Mouse (Mus musculus) embryonic facial prominence, embryonic 13.5 days (tissue): ENCODE data around the gene Ten1. TPM values are rescaled to one million over a fixed set of nuclear protein-coding genes. Genes with fewer than 3 reads are reported as not detected.

Experiments used
- ATAC-seq: fragments of 200-750 bp; cut with Nextera tagmentation; 2 replicates; pipeline ENCODE4 v1.8.0; 2017; ENCODE audit warnings: low read depth; ENCODE audit not compliant: insufficient number of reproducible peaks, insufficient read depth, low FRiP score, low TSS enrichment
- H3K27ac ChIP-seq: fragments of 300-500 bp; sonication (generic); 2 replicates; pipeline ENCODE4 v1.5.1; 2015; ENCODE audit warnings: moderate library complexity, mild to moderate bottlenecking, inconsistent platforms
- H3K27me3 ChIP-seq: fragments of 300-500 bp; sonication (generic); 2 replicates; pipeline ENCODE4 v1.6.1; 2015; ENCODE audit warnings: mild to moderate bottlenecking, inconsistent platforms
- H3K36me3 ChIP-seq: fragments of 300-500 bp; sonication (generic); 2 replicates; pipeline ENCODE4 v1.6.1; 2015; ENCODE audit warnings: mild to moderate bottlenecking, inconsistent platforms
- H3K4me1 ChIP-seq: fragments of 300-500 bp; sonication (generic); 2 replicates; pipeline ENCODE4 v1.6.1; 2015; ENCODE audit warnings: inconsistent platforms
- H3K4me2 ChIP-seq: fragments of 300-500 bp; sonication (generic); 2 replicates; pipeline ENCODE4 v1.6.1; 2015; ENCODE audit warnings: moderate library complexity, mild to moderate bottlenecking, inconsistent platforms
- H3K4me3 ChIP-seq: fragments of 300-500 bp; sonication (generic); 2 replicates; pipeline ENCODE4 v1.5.1; 2015; ENCODE audit warnings: mild to moderate bottlenecking, inconsistent platforms
- H3K9ac ChIP-seq: fragments of 300-500 bp; sonication (generic); 2 replicates; pipeline ENCODE4 v1.6.1; 2015; ENCODE audit warnings: mild to moderate bottlenecking, inconsistent platforms
- H3K9me3 ChIP-seq: fragments of 300-500 bp; sonication (generic); 2 replicates; pipeline ENCODE4 v1.6.1; 2016; ENCODE audit warnings: inconsistent platforms
- WGBS: fragments of 180-500 bp; shearing (Covaris S2); methylation state at CpG from one replicate; pipeline ENCODE4 v1.1.7; 2015; ENCODE audit warnings: mixed read lengths; 5-methylcytosine and 5-hydroxymethylcytosine counted together
- polyA plus RNA-seq: library from polyadenylated mRNA; unstranded; fragments of >200 nt; fragmentation: Nextera tagmentation; extraction: Ambion mirVana; gene quantifications from 2 replicates; pipeline ENCODE4 v1.2.1, GENCODE M21; 2015

Ten1 gene
- polyA plus RNA-seq, 1 experiment from 2014 or later, result 74.1 TPM

DNA sequence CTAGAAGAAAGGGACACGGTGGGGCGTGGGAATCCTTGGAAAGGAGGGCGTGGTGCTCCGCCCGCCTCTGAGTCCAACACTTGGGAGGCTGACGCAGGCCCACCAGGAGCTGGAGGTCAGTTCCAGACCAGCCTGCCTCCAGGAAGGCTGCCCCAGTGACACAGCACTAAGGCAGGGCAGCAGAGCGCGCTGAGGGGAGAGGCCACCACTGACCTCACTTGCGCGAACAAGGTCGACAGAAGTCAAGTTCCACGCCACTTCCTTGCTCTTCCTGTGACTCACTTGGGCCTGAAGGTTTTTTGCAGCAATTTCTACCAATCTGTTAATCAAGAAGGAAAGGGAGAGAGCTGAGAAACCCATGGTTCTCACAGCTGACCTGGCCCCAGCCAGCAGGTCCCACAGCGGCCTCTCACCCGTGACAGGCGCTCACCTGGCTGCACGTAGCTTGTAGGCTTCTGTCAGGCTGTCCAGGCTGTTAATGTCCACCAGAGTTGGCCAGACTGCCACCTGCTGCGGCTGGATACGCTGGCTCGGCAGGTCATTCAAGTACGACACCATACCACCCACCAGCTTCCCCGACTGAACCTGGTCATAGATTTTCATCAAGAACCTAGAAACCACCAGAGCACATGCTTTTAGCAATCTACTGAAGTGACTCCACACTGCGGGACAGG, 23.7 kb upstream of the Ten1 start:
- no peaks in the 10 kb centered on the region for H3K27me3 ChIP-seq
- no peak overlapping the region for H3K4me3 ChIP-seq
- 92% methylated on average over 22 of the region's 22 CpGs for WGBS
- H3K4me2 ChIP-seq, result no peak overlapping the region
- H3K27ac ChIP-seq, result no peak overlapping the region
- no peak overlapping the region for H3K9ac ChIP-seq
- no peaks in the 10 kb centered on the region for H3K9me3 ChIP-seq
- H3K4me1 ChIP-seq, result no peaks in the 10 kb centered on the region
- H3K36me3 ChIP-seq, result peaks cover 79% of the 10 kb centered on the region
- ATAC-seq, result no peak

DNA sequence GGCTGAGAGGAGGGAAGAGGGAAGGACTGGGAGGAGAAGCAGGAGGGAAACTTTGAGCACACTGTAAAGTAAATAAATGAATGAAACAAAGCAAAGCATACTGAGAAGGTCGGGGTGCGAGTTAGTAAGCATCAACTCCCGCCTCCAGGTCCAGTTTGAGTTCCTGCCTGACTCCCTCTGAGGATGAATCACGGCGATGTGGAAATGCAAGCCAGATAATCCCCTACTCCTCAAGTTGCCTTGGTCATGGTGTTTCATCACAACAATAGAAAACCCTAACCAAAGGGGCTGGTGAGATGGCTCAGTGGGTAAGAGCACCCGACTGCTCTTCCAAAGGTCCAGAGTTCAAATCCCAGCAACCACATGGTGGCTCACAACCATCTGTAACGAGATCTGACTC, 22.6 kb upstream of the Ten1 start:
- Histone ChIP-seq H3K4me1 (no peaks in the 10 kb centered on the region), H3K9me3 (no peaks in the 10 kb centered on the region), H3K9ac (no peak overlapping the region), H3K4me2 (no peak overlapping the region), H3K36me3 (peaks cover 90% of the 10 kb centered on the region), H3K27me3 (no peaks in the 10 kb centered on the region), H3K4me3 (no peak overlapping the region), H3K27ac (no peak overlapping the region)
- WGBS, result 84% methylated on average over 7 of the region's 7 CpGs
- ATAC-seq, result no peak

DNA sequence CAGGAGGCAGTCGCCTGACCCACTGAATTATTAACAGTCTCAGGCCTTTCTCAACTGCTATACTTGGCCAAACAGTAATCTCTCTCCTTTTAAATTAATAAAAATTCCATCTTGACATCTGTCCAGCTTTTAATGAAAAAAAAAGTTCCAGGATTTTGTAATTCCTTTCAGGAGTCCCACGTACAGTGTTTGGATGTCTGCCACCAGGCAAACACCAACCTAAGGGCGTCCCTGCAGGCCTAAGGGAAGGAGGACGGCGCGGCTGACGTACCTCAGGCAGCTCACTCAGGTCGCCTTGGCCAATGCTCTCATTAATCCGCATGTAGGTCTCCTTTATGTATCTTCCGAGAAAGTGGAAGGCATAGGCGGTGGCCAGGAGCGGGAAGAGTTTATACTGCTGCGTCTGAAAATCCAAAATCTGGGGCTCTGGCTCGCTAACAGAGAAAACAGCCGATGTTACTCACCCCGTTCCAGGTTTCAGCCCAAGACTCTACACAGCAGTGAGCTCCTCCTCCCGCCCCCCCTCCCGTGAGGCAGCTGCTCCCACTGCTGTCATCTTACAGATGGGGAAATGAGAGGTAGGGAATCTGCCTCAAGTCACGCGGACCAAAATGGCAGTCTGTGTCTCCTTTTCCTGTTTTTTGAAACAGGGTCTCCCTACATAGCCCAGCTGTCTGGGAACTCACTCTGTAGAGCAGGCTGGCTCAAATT, 20.1 kb upstream of the Ten1 start:
- no peak overlapping the region for H3K4me3 ChIP-seq
- peaks cover 87% of the 10 kb centered on the region for H3K36me3 ChIP-seq

DNA sequence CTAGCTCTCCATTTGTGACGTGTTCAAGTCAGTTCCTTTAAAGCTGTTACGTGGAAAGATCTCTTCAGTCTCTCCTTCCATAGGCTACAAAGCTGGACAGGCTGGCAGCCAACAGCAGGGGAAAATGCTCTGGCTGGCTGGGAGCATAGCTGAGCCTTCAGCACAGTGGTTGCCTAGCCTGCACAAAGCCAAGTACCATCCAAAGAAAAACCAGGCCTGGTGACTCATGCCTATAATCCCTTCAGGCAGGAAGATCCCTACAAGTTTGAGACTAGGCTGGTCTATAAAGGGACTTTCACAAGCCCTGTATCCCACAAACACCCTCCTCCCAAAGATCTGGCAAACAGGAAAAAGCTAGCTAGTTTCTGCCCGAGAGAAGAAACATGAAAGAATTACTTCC, 12.8 kb upstream of the Ten1 start:
- H3K9ac ChIP-seq, result no peak overlapping the region
- H3K27me3 ChIP-seq, result no peaks in the 10 kb centered on the region
- peaks cover 20% of the 10 kb centered on the region for H3K4me1 ChIP-seq
- peak overlapping the region; percentile 84 for H3K27ac ChIP-seq
- H3K4me3 ChIP-seq, result no peak overlapping the region
- H3K36me3 ChIP-seq, result peaks cover 62% of the 10 kb centered on the region
- WGBS, result 71% methylated on average over 3 of the region's 3 CpGs
- H3K4me2 ChIP-seq, result no peak overlapping the region
- no peak for ATAC-seq
- H3K9me3 ChIP-seq, result no peaks in the 10 kb centered on the region

More for the DNA sequence above, 20.1 kb upstream of the Ten1 start:
- no peak for ATAC-seq
- no peaks in the 10 kb centered on the region for H3K27me3 ChIP-seq
- H3K4me1 ChIP-seq, result no peaks in the 10 kb centered on the region
- 87% methylated on average over 20 of the region's 20 CpGs for WGBS
- no peak overlapping the region for H3K4me2 ChIP-seq
- no peak overlapping the region for H3K27ac ChIP-seq
- no peak overlapping the region for H3K9ac ChIP-seq
- H3K9me3 ChIP-seq, result no peaks in the 10 kb centered on the region

DNA sequence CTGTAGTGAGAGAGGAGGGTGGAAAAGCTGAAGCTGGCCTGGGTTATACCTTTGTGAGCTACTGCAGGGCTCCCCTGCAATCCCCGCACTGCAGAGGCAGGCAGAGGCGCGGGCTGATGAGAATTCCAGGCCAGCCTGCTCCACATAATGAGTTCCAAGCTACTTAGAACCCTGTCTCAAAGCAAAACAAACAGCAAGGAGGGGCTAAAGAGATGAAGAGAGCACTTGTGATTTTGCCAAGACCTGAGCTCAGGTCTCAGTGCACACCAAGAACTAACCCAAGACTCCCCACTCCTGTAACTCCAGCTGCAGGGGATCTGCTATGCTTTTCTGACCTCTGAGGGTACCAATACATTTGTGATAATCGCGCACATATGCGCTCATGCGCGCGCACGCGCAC, 12.3 kb upstream of the Ten1 start:
- Histone ChIP-seq H3K4me1 (peaks cover 20% of the 10 kb centered on the region), H3K4me2 (no peak overlapping the region), H3K4me3 (no peak overlapping the region), H3K36me3 (peaks cover 64% of the 10 kb centered on the region), H3K27ac (peak overlapping the region; percentile 84), H3K27me3 (no peaks in the 10 kb centered on the region), H3K9me3 (no peaks in the 10 kb centered on the region), H3K9ac (peak overlapping the region; percentile 21; the same call in 1 of the 2 replicates)
- 61% methylated on average over 11 of the region's 11 CpGs for WGBS
- no peak for ATAC-seq

DNA sequence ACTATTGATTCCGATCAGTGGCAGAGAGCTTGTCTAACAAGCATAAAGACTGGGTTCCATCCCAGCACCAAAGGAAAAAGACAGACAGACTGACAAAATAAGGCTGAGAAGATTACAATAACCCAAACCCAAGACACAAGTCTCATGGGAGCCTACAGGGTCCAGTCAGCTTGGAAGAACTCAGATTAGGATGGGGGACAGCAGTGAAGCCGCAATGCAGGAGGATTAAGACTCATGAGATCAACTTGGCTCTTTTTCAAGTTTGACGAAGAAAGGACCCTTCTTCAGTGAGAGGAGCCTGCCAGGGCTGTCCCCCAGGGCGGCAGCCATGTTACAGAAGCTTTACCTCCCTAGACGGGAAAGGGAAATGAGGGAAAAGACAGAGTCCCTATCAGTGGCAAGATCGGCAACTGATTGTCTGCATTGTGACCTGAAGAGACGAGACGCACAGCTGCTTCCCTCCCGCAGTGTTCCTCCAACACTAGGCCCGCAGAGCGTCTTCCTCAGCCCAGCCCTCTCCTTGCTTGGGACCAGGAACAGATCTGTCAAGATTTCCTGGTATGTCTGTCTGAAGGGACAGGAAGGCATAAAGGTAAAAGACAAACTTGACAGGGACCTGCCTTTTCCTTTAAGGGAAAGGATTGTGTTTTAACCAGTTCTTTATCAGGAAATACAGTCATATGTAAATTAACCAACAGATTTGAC, 11.3 kb upstream of the Ten1 start:
- Histone ChIP-seq H3K9me3 (no peaks in the 10 kb centered on the region), H3K4me2 (no peak overlapping the region), H3K9ac (peak overlapping the region; percentile 47; the same call in 1 of the 2 replicates), H3K4me1 (peaks cover 20% of the 10 kb centered on the region), H3K27me3 (no peaks in the 10 kb centered on the region), H3K27ac (peak overlapping the region; percentile 73), H3K36me3 (peaks cover 56% of the 10 kb centered on the region), H3K4me3 (no peak overlapping the region)
- WGBS, result 49% methylated on average over 11 of the region's 11 CpGs
- ATAC-seq, result no peak

DNA sequence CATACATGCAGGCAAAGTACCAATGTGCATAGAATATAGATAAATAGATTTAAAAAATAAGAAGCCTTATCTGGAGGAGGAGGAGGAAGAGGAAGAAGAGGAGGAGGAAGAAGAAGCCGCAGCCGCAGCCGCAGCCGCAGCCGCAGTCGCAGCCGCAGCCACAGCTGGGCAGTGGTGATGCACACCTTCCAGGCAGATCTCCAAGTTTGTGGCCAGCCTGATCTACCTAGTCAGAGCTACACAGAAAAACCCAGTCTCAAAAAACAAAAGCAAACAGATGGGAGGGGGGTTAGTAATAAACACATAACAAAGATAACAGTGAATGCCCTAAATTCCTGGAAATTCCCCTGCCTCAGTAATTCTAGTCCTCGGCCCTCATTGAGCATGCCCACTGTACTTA, 4.0 kb upstream of the Ten1 start:
- peaks cover 21% of the 10 kb centered on the region; the same call in 1 of the 2 replicates for H3K36me3 ChIP-seq
- H3K27me3 ChIP-seq, result no peaks in the 10 kb centered on the region
- H3K9ac ChIP-seq, result peak overlapping the region; percentile 46
- no peak for ATAC-seq
- H3K27ac ChIP-seq, result no peak overlapping the region
- no peak overlapping the region for H3K4me3 ChIP-seq
- no peak overlapping the region for H3K4me2 ChIP-seq
- WGBS, result 95% methylated on average over 8 of the region's 8 CpGs
- no peaks in the 10 kb centered on the region for H3K9me3 ChIP-seq
- peaks cover 7% of the 10 kb centered on the region for H3K4me1 ChIP-seq

DNA sequence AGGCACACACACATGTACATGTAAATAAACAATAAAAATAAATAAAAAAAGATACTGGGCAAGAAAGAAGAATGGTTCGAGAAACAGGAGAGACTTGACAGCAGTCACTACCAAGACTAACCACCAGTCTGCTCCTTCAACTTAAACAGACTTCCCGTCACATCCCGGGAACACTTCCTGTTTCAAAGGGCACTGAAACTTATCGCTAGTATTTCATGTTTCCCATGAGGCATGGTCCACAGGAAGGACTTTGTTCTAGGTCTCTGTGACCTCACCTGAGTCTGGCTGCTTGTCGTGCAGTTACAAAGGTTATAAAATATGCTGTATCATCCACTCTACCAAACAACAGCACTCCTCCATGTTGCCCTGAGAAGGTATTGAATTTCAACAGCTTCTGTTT, 3.4 kb upstream of the Ten1 start:
- Histone ChIP-seq H3K36me3 (peaks cover 19% of the 10 kb centered on the region; the same call in 1 of the 2 replicates), H3K27ac (no peak overlapping the region), H3K4me2 (no peak overlapping the region), H3K9ac (0 out of 2 replicates have a peak overlapping the region, but pooled peaks have one; percentile 46), H3K4me1 (peaks cover 9% of the 10 kb centered on the region), H3K27me3 (no peaks in the 10 kb centered on the region), H3K4me3 (no peak overlapping the region), H3K9me3 (no peaks in the 10 kb centered on the region)
- ATAC-seq, result no peak
- WGBS, result 71% methylated on average over 5 of the region's 5 CpGs

DNA sequence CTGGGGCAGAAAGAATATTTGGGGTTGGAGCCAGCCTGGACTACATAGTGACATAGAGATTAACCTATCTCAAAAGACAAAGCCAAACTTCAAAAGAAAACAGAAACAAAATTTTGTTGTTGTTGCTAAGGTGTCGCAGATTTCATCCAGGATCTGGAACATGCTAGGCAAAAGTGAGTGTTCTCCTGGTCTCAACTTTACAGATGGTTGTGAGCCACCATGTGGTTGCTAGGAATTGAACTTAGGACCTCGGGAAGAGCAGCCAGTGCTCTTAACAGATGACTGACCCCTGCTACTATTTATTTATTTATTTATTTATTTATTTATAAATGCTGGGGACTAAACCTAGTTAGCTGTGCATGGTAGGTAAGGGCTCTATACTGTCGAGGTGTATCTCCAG, 2.3 kb upstream of the Ten1 start:
- H3K9ac ChIP-seq, result no peak overlapping the region
- no peaks in the 10 kb centered on the region for H3K27me3 ChIP-seq
- no peak for ATAC-seq
- H3K4me1 ChIP-seq, result peaks cover 9% of the 10 kb centered on the region
- no peak overlapping the region for H3K4me3 ChIP-seq
- peaks cover 15% of the 10 kb centered on the region; the same call in 1 of the 2 replicates for H3K36me3 ChIP-seq
- WGBS, result 88% methylated on average over 3 of the region's 3 CpGs
- H3K9me3 ChIP-seq, result no peaks in the 10 kb centered on the region
- no peak overlapping the region for H3K27ac ChIP-seq
- H3K4me2 ChIP-seq, result no peak overlapping the region

DNA sequence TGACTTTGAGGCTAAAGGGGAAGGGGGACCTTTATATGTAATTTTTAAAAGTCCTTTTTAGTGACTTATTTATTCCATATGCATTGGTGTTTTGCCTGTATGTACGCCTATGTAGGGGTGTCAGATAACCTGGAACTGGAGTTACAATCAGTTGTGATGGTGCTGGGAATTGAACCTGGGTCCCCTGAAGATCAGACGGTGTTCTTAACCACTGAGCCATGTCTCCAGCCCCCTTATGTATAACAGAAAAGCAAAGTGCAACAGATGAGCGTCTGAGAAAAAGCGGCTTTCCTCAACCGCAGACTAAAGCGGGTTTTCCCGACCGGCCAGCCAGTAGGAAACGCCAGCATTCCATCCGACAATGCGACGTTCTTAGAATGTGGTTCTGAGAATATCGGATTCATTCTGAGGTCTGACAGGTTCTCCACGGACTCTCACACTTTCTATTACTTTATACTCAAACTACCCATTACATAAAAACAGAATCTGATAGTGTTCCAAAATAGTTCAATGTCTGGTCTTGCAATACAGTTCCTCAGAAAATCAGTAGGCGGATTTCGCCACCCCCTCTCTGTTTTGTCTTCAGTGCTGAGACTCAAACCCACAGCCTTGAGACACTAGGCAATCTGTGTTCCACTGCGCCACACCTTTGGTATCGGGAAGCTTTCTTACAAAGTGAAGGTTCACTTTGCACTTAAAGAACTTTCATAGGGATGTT, 1.6 kb upstream of the Ten1 start:
- H3K4me1 ChIP-seq, result peaks cover 9% of the 10 kb centered on the region
- peak overlapping the region; percentile 71 for H3K4me2 ChIP-seq
- no peak for ATAC-seq
- H3K36me3 ChIP-seq, result peaks cover 13% of the 10 kb centered on the region; the same call in 1 of the 2 replicates
- no peak overlapping the region for H3K27ac ChIP-seq
- WGBS, result 94% methylated on average over 18 of the region's 18 CpGs
- no peaks in the 10 kb centered on the region for H3K27me3 ChIP-seq
- no peaks in the 10 kb centered on the region for H3K9me3 ChIP-seq
- 0 out of 2 replicates have a peak overlapping the region, but pooled peaks have one; percentile 7 for H3K9ac ChIP-seq
- 0 out of 2 replicates have a peak overlapping the region, but pooled peaks have one; percentile 76 for H3K4me3 ChIP-seq

DNA sequence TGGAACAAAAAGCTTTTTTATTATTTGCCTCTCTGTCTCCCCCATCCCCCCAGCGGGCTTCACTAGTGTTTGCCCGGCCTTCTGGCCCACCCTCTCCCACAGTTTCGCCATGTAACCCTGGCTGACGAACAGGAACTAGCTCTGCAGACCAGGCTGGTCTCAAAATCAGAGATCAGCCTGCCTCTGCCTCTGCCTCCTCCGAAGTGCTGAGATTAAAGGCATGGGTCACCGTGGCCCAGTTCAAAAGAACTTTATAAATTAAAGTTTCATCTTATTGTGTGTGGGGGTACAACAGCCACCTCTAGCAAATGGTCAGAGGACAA, 1.1 kb upstream of the Ten1 start:
- Histone ChIP-seq H3K4me3 (peak overlapping the region; percentile 76; the same call in 1 of the 2 replicates), H3K4me1 (peaks cover 9% of the 10 kb centered on the region), H3K9ac (0 out of 2 replicates have a peak overlapping the region, but pooled peaks have one; percentile 7), H3K27ac (no peak overlapping the region), H3K36me3 (peaks cover 13% of the 10 kb centered on the region; the same call in 1 of the 2 replicates), H3K27me3 (no peaks in the 10 kb centered on the region), H3K4me2 (peak overlapping the region; percentile 71), H3K9me3 (no peaks in the 10 kb centered on the region)
- 89% methylated on average over 6 of the region's 6 CpGs for WGBS
- no peak for ATAC-seq
